Mouse (Mus musculus) kidney, postnatal 4 days (tissue): ENCODE measurements around the gene Ppm1b.

ENCODE experiments used
- DNase-seq, 2 experiments: peaks; one replicate each; pipeline ENCODE4 v3.0.0; 2021; ENCODE audit warnings: mixed read lengths in 2 of 2

Ppm1b gene

DNA sequence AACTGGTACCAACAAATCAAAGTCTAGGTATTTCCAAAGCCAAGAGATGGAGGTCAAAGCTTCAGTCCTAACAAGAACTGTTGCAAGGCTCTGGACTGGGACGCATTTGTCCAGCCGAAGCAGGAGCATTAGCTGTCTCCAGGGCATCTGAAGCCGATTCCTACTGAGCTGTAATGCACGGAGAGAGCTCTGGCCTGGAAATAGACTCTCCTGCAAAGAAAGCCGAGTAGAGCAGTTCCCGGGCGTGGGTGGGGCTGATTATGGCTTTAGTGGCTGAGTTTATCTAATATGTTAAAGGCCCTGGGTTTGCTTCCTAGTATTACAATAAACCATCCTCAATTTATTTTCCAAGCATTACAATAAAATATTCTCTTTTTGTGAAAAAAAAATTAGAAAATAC lies 116.7 kb downstream of the Ppm1b start:
- no peak for DNase-seq
